Mouse (Mus musculus): ENCODE data around the gene Supt16. TPM values are rescaled to one million over a fixed set of nuclear protein-coding genes. Genes with fewer than 3 reads are reported as not detected.
A peak's percentile ranks its signal among the peaks of the same experiment; 100 is the strongest.

The Supt16 gene
- polyA plus RNA-seq, 1 experiment from 2014 or later, result 85.8 TPM

DNA sequence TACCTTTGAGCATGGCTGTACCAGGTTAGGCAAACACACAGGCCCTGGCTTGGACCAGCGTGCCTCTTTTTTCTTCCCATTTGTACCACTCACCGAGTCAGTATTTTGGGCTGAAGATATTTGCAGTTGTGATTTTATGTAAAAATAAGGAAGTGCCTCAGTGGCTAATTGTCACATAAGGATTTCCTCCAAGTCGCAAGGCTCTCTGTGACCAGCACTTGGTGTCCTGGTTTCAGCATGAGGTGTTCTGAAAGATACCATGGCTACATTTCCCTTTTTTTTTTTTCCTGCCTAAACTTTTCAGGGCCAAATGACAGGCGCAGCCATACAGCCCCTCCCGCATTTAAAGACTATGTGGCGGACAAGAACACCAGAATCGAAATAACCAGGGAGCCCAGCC, 77.0 kb downstream of the Supt16 start:
- no peak for DNase-seq
- Histone ChIP-seq H3K9ac (no peak overlapping the region), H3K4me1 (ENCODE audit: insufficient read depth) (peaks cover 4% of the 10 kb centered on the region; the same call in 1 of the 2 replicates), H3K27ac (ENCODE audit: low read depth) (no peak overlapping the region), H3K36me3 (ENCODE audit: insufficient read depth) (no peaks in the 10 kb centered on the region), H3K4me3 (ENCODE audit: low read depth, low read length) (peak overlapping the region; percentile 53; the same call in 1 of the 2 replicates), H3K27me3 (ENCODE audit: insufficient read depth, low read length) (no peaks in the 10 kb centered on the region), H3K9me3 (ENCODE audit: low read depth, low read length) (no peaks in the 10 kb centered on the region), H3K4me2 (peak overlapping the region; percentile 99)
- no peak for ATAC-seq (ENCODE audit: insufficient read depth)
- 54% methylated on average over 7 of the region's 7 CpGs for WGBS
- no peak for TF ChIP-seq CTCF (IDR thresholded peaks at IDR 0.05; ENCODE audit: low read depth)

DNA sequence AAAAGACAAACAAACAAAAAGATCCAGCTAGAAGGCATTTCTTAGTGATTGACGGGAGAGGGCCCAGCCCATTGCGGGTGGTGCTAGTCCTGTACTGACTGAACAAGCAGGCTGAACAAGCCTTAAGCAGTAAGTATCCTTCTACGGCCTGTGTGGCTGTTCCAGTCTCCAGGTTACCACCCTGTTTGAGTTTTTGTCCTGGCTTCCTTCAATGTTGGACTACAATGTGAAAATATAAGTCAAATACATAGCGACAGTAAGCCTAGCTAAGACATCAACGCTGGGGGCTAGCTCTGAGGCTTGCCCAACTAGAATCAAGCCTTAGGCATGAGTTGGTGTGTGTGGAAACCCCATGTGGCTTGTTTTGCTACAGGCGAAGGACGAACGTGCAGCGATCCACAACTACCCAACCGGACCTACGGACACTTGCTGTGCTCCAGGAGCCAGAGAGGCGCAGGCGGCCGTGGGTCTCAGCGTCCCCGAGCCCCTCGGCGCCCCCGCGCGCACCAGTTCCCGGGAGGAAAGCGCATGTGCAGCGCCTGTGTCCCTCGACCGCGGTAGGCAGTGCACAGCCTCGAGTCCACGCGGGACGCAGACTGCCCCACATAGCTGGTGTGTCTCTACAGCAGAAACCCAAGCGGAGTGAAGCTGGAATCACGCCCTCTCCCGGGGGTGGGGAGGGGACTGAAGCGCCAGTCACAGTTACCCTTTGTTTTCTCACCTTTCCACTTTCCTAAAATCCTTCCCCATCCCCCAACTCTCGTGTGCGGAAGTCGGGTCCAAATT, 78.2 kb downstream of the Supt16 start:
- peak overlapping the region; percentile 99 for H3K4me2 ChIP-seq

DNA sequence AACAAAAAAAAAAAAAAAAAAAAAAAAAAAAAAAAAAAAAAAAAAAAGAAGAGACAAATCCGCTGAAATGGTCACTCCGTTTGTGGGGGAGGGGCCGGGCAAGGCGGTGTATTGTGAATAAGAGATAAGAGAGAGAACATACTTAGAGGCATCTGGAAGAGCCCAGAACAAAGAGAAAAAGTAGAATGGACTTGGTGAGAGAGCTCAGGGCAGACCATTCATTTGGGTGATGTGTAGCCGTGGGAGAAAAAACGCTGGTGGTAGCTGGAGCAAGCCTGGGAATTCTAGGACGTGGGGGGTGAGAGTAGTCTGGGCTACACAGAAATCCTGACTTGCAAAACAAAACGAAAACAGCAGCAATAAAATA, 78.8 kb downstream of the Supt16 start:
- no peak for TF ChIP-seq CTCF (IDR thresholded peaks at IDR 0.05; ENCODE audit: low read depth)
- Histone ChIP-seq H3K27ac (ENCODE audit: low read depth) (peak overlapping the region; percentile 93), H3K4me1 (ENCODE audit: insufficient read depth) (peaks cover 4% of the 10 kb centered on the region; the same call in 1 of the 2 replicates), H3K4me2 (peak overlapping the region; percentile 99), H3K27me3 (ENCODE audit: insufficient read depth, low read length) (no peaks in the 10 kb centered on the region), H3K4me3 (ENCODE audit: low read depth, low read length) (peak overlapping the region; percentile 53), H3K9me3 (ENCODE audit: low read depth, low read length) (no peaks in the 10 kb centered on the region), H3K36me3 (ENCODE audit: insufficient read depth) (no peaks in the 10 kb centered on the region), H3K9ac (0 out of 2 replicates have a peak overlapping the region, but pooled peaks have one; percentile 68)
- ATAC-seq (ENCODE audit: insufficient read depth), result peak; percentile 26
- DNase-seq, result peak; percentile 49
- WGBS, result 18% methylated on average over 8 of the region's 8 CpGs

More for the DNA sequence above, 78.2 kb downstream of the Supt16 start:
- ATAC-seq (ENCODE audit: insufficient read depth) (peak; percentile 92), DNase-seq (peak; percentile 78)
- Histone ChIP-seq H3K4me1 (ENCODE audit: insufficient read depth) (peaks cover 4% of the 10 kb centered on the region; the same call in 1 of the 2 replicates), H3K36me3 (ENCODE audit: insufficient read depth) (no peaks in the 10 kb centered on the region), H3K9me3 (ENCODE audit: low read depth, low read length) (no peaks in the 10 kb centered on the region), H3K4me3 (ENCODE audit: low read depth, low read length) (peak overlapping the region; percentile 53), H3K9ac (peak overlapping the region; percentile 68), H3K27me3 (ENCODE audit: insufficient read depth, low read length) (no peaks in the 10 kb centered on the region), H3K27ac (ENCODE audit: low read depth) (peak overlapping the region; percentile 93)
- WGBS, result under 1% methylated on average over 38 of the region's 38 CpGs
- 0 out of 2 replicates have a peak, but pooled peaks have one; percentile 33 for TF ChIP-seq CTCF (IDR thresholded peaks at IDR 0.05; ENCODE audit: low read depth)

DNA sequence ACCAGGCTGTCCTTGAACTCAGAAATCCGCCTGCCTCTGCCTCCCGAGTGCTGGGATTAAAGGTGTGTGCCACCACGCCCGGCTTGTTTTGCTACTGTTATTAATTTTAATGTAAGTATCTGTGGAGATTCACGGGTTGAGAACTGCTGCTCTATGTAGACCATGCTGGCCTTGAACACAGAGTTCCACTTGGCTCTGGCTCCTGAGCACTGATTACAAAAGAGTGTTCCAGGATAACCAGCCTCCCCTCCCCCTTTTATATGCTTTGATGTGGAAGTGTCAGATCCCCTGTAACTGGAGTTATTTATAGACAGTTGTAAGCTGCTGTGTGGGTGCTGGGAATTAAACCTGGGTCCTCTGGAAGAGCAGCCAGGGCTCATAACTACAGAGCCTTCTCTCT, 80.0 kb downstream of the Supt16 start:
- H3K4me1 ChIP-seq (ENCODE audit: insufficient read depth), result peaks cover 4% of the 10 kb centered on the region; the same call in 1 of the 2 replicates
- TF ChIP-seq CTCF (IDR thresholded peaks at IDR 0.05; ENCODE audit: low read depth), result no peak
- WGBS, result 93% methylated on average over 5 of the region's 5 CpGs
- H3K36me3 ChIP-seq (ENCODE audit: insufficient read depth), result no peaks in the 10 kb centered on the region
- H3K9ac ChIP-seq, result no peak overlapping the region
- H3K4me2 ChIP-seq, result no peak overlapping the region
- DNase-seq (no peak), ATAC-seq (ENCODE audit: insufficient read depth) (no peak)
- H3K9me3 ChIP-seq (ENCODE audit: low read depth, low read length), result no peaks in the 10 kb centered on the region
- no peaks in the 10 kb centered on the region for H3K27me3 ChIP-seq (ENCODE audit: insufficient read depth, low read length)
- no peak overlapping the region for H3K4me3 ChIP-seq (ENCODE audit: low read depth, low read length)
- H3K27ac ChIP-seq (ENCODE audit: low read depth), result no peak overlapping the region

DNA sequence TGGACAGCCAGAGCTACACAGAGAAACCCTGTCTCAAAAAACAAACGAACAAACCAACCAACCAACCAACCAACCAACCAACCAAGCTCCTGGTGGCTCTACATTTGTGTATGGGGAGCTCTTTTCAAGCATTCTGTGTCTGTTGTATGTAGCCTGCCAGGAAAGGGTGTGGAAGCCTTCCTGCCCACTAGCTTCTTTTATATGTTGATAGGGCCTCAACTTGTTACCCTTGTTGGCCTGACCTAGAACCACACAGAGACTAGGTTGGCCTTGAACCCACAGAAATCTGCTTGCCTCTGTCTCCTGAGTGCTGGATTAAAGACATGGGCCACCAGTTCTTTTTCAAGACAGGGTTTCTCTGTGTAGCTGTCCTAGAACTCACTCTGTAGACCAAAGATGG, 83.1 kb downstream of the Supt16 start:
- Histone ChIP-seq H3K27me3 (ENCODE audit: insufficient read depth, low read length) (no peaks in the 10 kb centered on the region), H3K27ac (ENCODE audit: low read depth) (no peak overlapping the region), H3K4me1 (ENCODE audit: insufficient read depth) (no peaks in the 10 kb centered on the region), H3K4me2 (no peak overlapping the region), H3K36me3 (ENCODE audit: insufficient read depth) (no peaks in the 10 kb centered on the region), H3K9ac (no peak overlapping the region), H3K9me3 (ENCODE audit: low read depth, low read length) (no peaks in the 10 kb centered on the region), H3K4me3 (ENCODE audit: low read depth, low read length) (no peak overlapping the region)
- DNase-seq (no peak), ATAC-seq (ENCODE audit: insufficient read depth) (no peak)
- WGBS, result 56% methylated on average over 1 of the region's 1 CpGs
- no peak for TF ChIP-seq CTCF (IDR thresholded peaks at IDR 0.05; ENCODE audit: low read depth)

Other genes with a start within 250 kb of the Supt16 start
- 96.8 and 108 TPM in 2 replicates for gene Arhgef40, start 212.7 kb downstream of the Supt16 start, polyA plus RNA-seq (2014; fragmentation: Nextera tagmentation; extraction: Ambion mirVana)
- 0.35 and 0.74 TPM in 2 replicates for gene Tmem253, start 181.8 kb downstream of the Supt16 start, polyA plus RNA-seq (2014; fragmentation: Nextera tagmentation; extraction: Ambion mirVana)
- gene Zfp219, start 176.7 kb downstream of the Supt16 start, polyA plus RNA-seq (2014; fragmentation: Nextera tagmentation; extraction: Ambion mirVana), result 25.8 and 28.3 TPM in 2 replicates
- not detected in 2 replicates for gene Olfr221, start 155.0 kb downstream of the Supt16 start, polyA plus RNA-seq (2014; fragmentation: Nextera tagmentation; extraction: Ambion mirVana)
- 673 and 695 TPM in 2 replicates for gene Hnrnpc, start 93.4 kb downstream of the Supt16 start, polyA plus RNA-seq (2014; fragmentation: Nextera tagmentation; extraction: Ambion mirVana)
- 76.1 TPM in 2 replicates for gene Rpgrip1, start 86.7 kb downstream of the Supt16 start, polyA plus RNA-seq (2014; fragmentation: Nextera tagmentation; extraction: Ambion mirVana)
- gene Chd8, start 60.4 kb upstream of the Supt16 start, polyA plus RNA-seq (2014; fragmentation: Nextera tagmentation; extraction: Ambion mirVana), result 48.8 and 52.8 TPM in 2 replicates
- 41.1 and 47.1 TPM in 2 replicates for gene Tox4, start 81.7 kb upstream of the Supt16 start, polyA plus RNA-seq (2014; fragmentation: Nextera tagmentation; extraction: Ambion mirVana)
- gene Rab2b, start 82.1 kb upstream of the Supt16 start, polyA plus RNA-seq (2014; fragmentation: Nextera tagmentation; extraction: Ambion mirVana), result 18.6 and 19.8 TPM in 2 replicates
- 40.9 and 46.6 TPM in 2 replicates for gene Mettl3, start 107.7 kb upstream of the Supt16 start, polyA plus RNA-seq (2014; fragmentation: Nextera tagmentation; extraction: Ambion mirVana)
- gene Sall2, start 131.3 kb upstream of the Supt16 start, polyA plus RNA-seq (2014; fragmentation: Nextera tagmentation; extraction: Ambion mirVana), result 20.8 and 22.9 TPM in 2 replicates
- not detected in 2 replicates for gene Olfr1513, start 159.0 kb upstream of the Supt16 start, polyA plus RNA-seq (2014; fragmentation: Nextera tagmentation; extraction: Ambion mirVana)
- gene Olfr1512, start 181.8 kb upstream of the Supt16 start, polyA plus RNA-seq (2014; fragmentation: Nextera tagmentation; extraction: Ambion mirVana), result not detected in 2 replicates
- not detected in 2 replicates for gene Olfr1511, start 200.0 kb upstream of the Supt16 start, polyA plus RNA-seq (2014; fragmentation: Nextera tagmentation; extraction: Ambion mirVana)
- not detected in 2 replicates for gene Olfr1510, start 217.0 kb upstream of the Supt16 start, polyA plus RNA-seq (2014; fragmentation: Nextera tagmentation; extraction: Ambion mirVana)
- not detected in 2 replicates for gene Olfr1509, start 245.6 kb upstream of the Supt16 start, polyA plus RNA-seq (2014; fragmentation: Nextera tagmentation; extraction: Ambion mirVana)

Measured in lung, embryonic 14.5 days (tissue).